Mouse (Mus musculus) adrenal gland (tissue): ENCODE results near the gene Klk14.
"Not testable (repeated sequence)": the region's sequence is repeated elsewhere in the genome, so short reads cannot be mapped to it uniquely, and the experiment has no call there.

Experiments used
- intact Hi-C: fragments of 180-260 bp; cut with DNase I; formaldehyde crosslinking; loops from one replicate; pipeline ENCODE4 v1.15.1; 2025
- long read RNA-seq, 2 experiments: library from polyadenylated mRNA; unstranded; transcript quantifications; one replicate each; pipeline ENCODE4 v2.0.0; 2020; ENCODE audit warnings: borderline replicate concordance in 1 of 2; ENCODE audit not compliant: insufficient replicate concordance in 1 of 2

Klk14 gene
- long read RNA-seq, experiment 1: 0 reads
- long read RNA-seq, experiment 2: 0 reads

GRCm38 (mm10) chr7:43690118-43690517, at the start of gene Klk14:
Klk14 (plus strand) TSS chr7:43690418.
- intact Hi-C loops: no loop called here

GRCm38 (mm10) chr7:43642587-43642986, 47.6 kb upstream of the Klk14 start:
- intact Hi-C loops: no loop called here

- intact Hi-C loops: no loop called here
Measured at GRCm38 (mm10) chr7:43643046-43643652, 47.1 kb upstream of the Klk14 start.

- intact Hi-C loops: no loop called here
Measured at GRCm38 (mm10) chr7:43652683-43653082, 37.5 kb upstream of the Klk14 start.

- intact Hi-C loops: no loop called here
Measured at GRCm38 (mm10) chr7:43654519-43654918, 35.7 kb upstream of the Klk14 start.

GRCm38 (mm10) chr7:43656232-43656631, 34.0 kb upstream of the Klk14 start:
- intact Hi-C loops: no loop called here

GRCm38 (mm10) chr7:43660002-43660401, 30.2 kb upstream of the Klk14 start, which contains the start of gene Siglece:
Siglece (minus strand) TSS chr7:43660161.
- intact Hi-C loops: no loop called here

GRCm38 (mm10) chr7:43662804-43663203, 27.4 kb upstream of the Klk14 start:
- intact Hi-C loops: no loop called here

- intact Hi-C loops: not testable (repeated sequence)
Measured at GRCm38 (mm10) chr7:43667221-43667620, 23.0 kb upstream of the Klk14 start.

- intact Hi-C loops: no loop called here
Measured at GRCm38 (mm10) chr7:43668582-43668981, 21.6 kb upstream of the Klk14 start.

- intact Hi-C loops: loop anchor here (5.0 kb wide), 1 partner anchor 89 kb away; no protein-coding TSS in a partner anchor
Measured at GRCm38 (mm10) chr7:43671064-43671808, 19.0 kb upstream of the Klk14 start.

- intact Hi-C loops: loop anchor here (5.0 kb wide), 1 partner anchor 90 kb away; no protein-coding TSS in a partner anchor
Measured at GRCm38 (mm10) chr7:43671809-43672580, 18.2 kb upstream of the Klk14 start, which contains the start of gene Ctu1. Ctu1 (plus strand) TSS chr7:43672016.

GRCm38 (mm10) chr7:43672581-43673260, 17.5 kb upstream of the Klk14 start:
- intact Hi-C loops: loop anchor here (5.0 kb wide), 1 partner anchor 90 kb away; no protein-coding TSS in a partner anchor

GRCm38 (mm10) chr7:43675091-43675490, 15.1 kb upstream of the Klk14 start:
- intact Hi-C loops: loop anchor here (5.0 kb wide), 1 partner anchor 383 kb away; no protein-coding TSS in a partner anchor

GRCm38 (mm10) chr7:43678517-43678916, 11.7 kb upstream of the Klk14 start:
- intact Hi-C loops: loop anchor here (2.0 to 5.0 kb wide), 2 partner anchors 216 to 386 kb away; no protein-coding TSS in a partner anchor

GRCm38 (mm10) chr7:43680960-43681359, 9.3 kb upstream of the Klk14 start:
- intact Hi-C loops: loop anchor here (2.0 kb wide), 1 partner anchor 102 kb away; no protein-coding TSS in a partner anchor

GRCm38 (mm10) chr7:43682511-43682910, 7.7 kb upstream of the Klk14 start:
- intact Hi-C loops: not testable (repeated sequence)

GRCm38 (mm10) chr7:43685088-43685487, 5.1 kb upstream of the Klk14 start:
- intact Hi-C loops: no loop called here

- intact Hi-C loops: no loop called here
Measured at GRCm38 (mm10) chr7:43710031-43710430, 19.8 kb downstream of the Klk14 start.

- intact Hi-C loops: no loop called here
Measured at GRCm38 (mm10) chr7:43712267-43712666, 22.0 kb downstream of the Klk14 start, which contains the start of gene Klk13. Klk13 (plus strand) TSS chr7:43712567.

GRCm38 (mm10) chr7:43712917-43713316, 22.7 kb downstream of the Klk14 start:
- intact Hi-C loops: no loop called here
